Mouse (Mus musculus): ENCODE results near the gene Kif28. TPM values are rescaled to one million over a fixed set of nuclear protein-coding genes. Genes with fewer than 3 reads are reported as not detected.

Kif28 gene
- total RNA-seq, 4 experiments from 2014 or later = 0.22 TPM; not detected in 3

Other genes starting within 250 kb of the Kif28 start
- gene Smyd3, start 227.2 kb downstream of the Kif28 start, total RNA-seq (2022) = 10 to 100 TPM in 3 of 4 experiments, 1 to 10 TPM in 1; 6.9 to 17.0 (median 12.2) TPM
- gene Tfb2m, start 199.0 kb downstream of the Kif28 start, total RNA-seq (2022) = 10 to 100 TPM; 34.7 to 47.0 (median 41.0) TPM
- 10 to 100 TPM; 18.4 to 30.6 (median 23.5) TPM for gene Cnst, start 198.9 kb downstream of the Kif28 start, total RNA-seq (2022)
- 10 to 100 TPM; 33.2 to 41.7 (median 35.9) TPM for gene Sccpdh, start 77.1 kb downstream of the Kif28 start, total RNA-seq (2022)
- gene Gm10518, start 58.1 kb upstream of the Kif28 start, total RNA-seq (2022) = not detected
- 10 to 100 TPM; 34.5 to 49.3 (median 40.6) TPM for gene Ahctf1, start 58.4 kb upstream of the Kif28 start, total RNA-seq (2022)
- 10 to 100 TPM; 48.2 to 78.1 (median 60.5) TPM for gene Cdc42bpa, start 215.2 kb upstream of the Kif28 start, total RNA-seq (2022)

Measured in adrenal gland, adult 8-10 months (tissue).